Mouse (Mus musculus): Measurements from ENCODE around the gene Rufy1. TPM values are rescaled to one million over a fixed set of nuclear protein-coding genes. Genes with fewer than 3 reads are reported as not detected.

The Rufy1 gene
- polyA plus RNA-seq, 1 experiment from 2014 or later: 29.9 TPM

DNA sequence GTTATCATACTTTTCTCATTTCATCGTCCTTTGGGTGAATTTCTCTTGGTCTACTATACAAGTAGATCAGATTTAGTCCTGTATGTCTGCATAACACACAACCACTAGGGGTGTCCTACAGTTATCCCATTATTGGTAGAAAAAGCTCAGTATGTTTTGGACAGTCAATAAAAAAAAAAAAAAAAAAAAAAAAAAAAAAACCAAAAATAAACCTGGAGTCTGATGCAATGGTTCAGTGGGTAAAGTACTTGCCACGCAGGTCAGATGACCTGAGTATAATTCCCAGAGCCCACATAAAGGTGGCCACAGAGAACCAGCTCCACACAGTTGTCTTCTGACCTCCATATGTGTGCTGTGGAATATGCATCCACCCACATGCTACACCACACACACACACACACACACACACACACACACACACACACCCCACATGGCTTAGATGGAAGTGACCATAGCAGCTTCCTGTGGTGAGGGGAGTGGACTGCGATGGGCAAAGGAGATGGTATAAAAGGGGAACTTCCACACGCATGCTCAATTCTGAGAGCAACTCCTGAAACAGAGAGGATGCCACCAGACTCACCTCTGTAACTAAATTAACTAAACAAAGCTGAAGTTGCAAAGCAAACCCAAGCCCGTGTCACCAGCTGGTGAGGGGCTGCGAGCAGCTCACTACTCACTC, 15.2 kb downstream of the Rufy1 start:
- no peak overlapping the region for H3K9ac ChIP-seq (ENCODE audit: low read depth, low read length)
- ATAC-seq (ENCODE audit: low FRiP score): no peak
- no peak overlapping the region for H3K4me3 ChIP-seq (ENCODE audit: low read depth, low read length)
- peaks cover 4% of the 10 kb centered on the region; the same call in 1 of the 2 replicates for H3K36me3 ChIP-seq (ENCODE audit: control insufficient read depth, insufficient read depth, low read length)
- no peak overlapping the region for H3K4me2 ChIP-seq (replicated peaks; ENCODE audit: low read depth, low read length)
- no peaks in the 10 kb centered on the region for H3K4me1 ChIP-seq (replicated peaks; ENCODE audit: control insufficient read depth, insufficient read depth, low read length)
- DNase-seq (ENCODE audit: low spot score): no peak
- no peaks in the 10 kb centered on the region for H3K9me3 ChIP-seq (ENCODE audit: control insufficient read depth, low read length)
- H3K27ac ChIP-seq (ENCODE audit: low read depth, low read length): no peak overlapping the region
- 91% methylated on average over 6 of the region's 6 CpGs for WGBS
- no peaks in the 10 kb centered on the region for H3K27me3 ChIP-seq (ENCODE audit: control insufficient read depth, insufficient read depth, low read length)

GRCm38 (mm10) chr11:50407235-50407634, 23.7 kb downstream of the Rufy1 start:
- ATAC-seq (ENCODE audit: low FRiP score): no peak
- no peak for DNase-seq (ENCODE audit: low spot score)

GRCm38 (mm10) chr11:50403367-50404014, 27.4 kb downstream of the Rufy1 start:
- H3K9me3 ChIP-seq (ENCODE audit: control insufficient read depth, low read length): no peaks in the 10 kb centered on the region
- DNase-seq (ENCODE audit: low spot score) (no peak), ATAC-seq (ENCODE audit: low FRiP score) (no peak)
- 85% methylated on average over 10 of the region's 10 CpGs for WGBS
- H3K4me2 ChIP-seq (replicated peaks; ENCODE audit: low read depth, low read length): no peak overlapping the region
- no peaks in the 10 kb centered on the region for H3K4me1 ChIP-seq (replicated peaks; ENCODE audit: control insufficient read depth, insufficient read depth, low read length)
- no peak overlapping the region for H3K4me3 ChIP-seq (ENCODE audit: low read depth, low read length)
- no peaks in the 10 kb centered on the region for H3K27me3 ChIP-seq (ENCODE audit: control insufficient read depth, insufficient read depth, low read length)
- no peak overlapping the region for H3K9ac ChIP-seq (ENCODE audit: low read depth, low read length)
- peaks cover 5% of the 10 kb centered on the region; the same call in 1 of the 2 replicates for H3K36me3 ChIP-seq (ENCODE audit: control insufficient read depth, insufficient read depth, low read length)
- no peak overlapping the region for H3K27ac ChIP-seq (ENCODE audit: low read depth, low read length)

More at GRCm38 (mm10) chr11:50407235-50407634, 23.7 kb downstream of the Rufy1 start:
- H3K4me3 ChIP-seq (ENCODE audit: low read depth, low read length): no peak overlapping the region
- no peak overlapping the region for H3K9ac ChIP-seq (ENCODE audit: low read depth, low read length)
- H3K36me3 ChIP-seq (ENCODE audit: control insufficient read depth, insufficient read depth, low read length): peaks cover 3% of the 10 kb centered on the region; the same call in 1 of the 2 replicates
- no peaks in the 10 kb centered on the region for H3K4me1 ChIP-seq (replicated peaks; ENCODE audit: control insufficient read depth, insufficient read depth, low read length)
- no peaks in the 10 kb centered on the region for H3K9me3 ChIP-seq (ENCODE audit: control insufficient read depth, low read length)
- H3K27ac ChIP-seq (ENCODE audit: low read depth, low read length): no peak overlapping the region
- 61% methylated on average over 6 of the region's 6 CpGs for WGBS
- no peaks in the 10 kb centered on the region for H3K27me3 ChIP-seq (ENCODE audit: control insufficient read depth, insufficient read depth, low read length)
- H3K4me2 ChIP-seq (replicated peaks; ENCODE audit: low read depth, low read length): no peak overlapping the region

- H3K9me3 ChIP-seq (ENCODE audit: control insufficient read depth, low read length): no peaks in the 10 kb centered on the region
- H3K4me3 ChIP-seq (ENCODE audit: low read depth, low read length): no peak overlapping the region
- H3K27me3 ChIP-seq (ENCODE audit: control insufficient read depth, insufficient read depth, low read length): no peaks in the 10 kb centered on the region
- DNase-seq (ENCODE audit: low spot score) (no peak), ATAC-seq (ENCODE audit: low FRiP score) (no peak)
- no peaks in the 10 kb centered on the region for H3K4me1 ChIP-seq (replicated peaks; ENCODE audit: control insufficient read depth, insufficient read depth, low read length)
- peaks cover 5% of the 10 kb centered on the region; the same call in 1 of the 2 replicates for H3K36me3 ChIP-seq (ENCODE audit: control insufficient read depth, insufficient read depth, low read length)
- H3K27ac ChIP-seq (ENCODE audit: low read depth, low read length): no peak overlapping the region
- H3K4me2 ChIP-seq (replicated peaks; ENCODE audit: low read depth, low read length): no peak overlapping the region
- H3K9ac ChIP-seq (ENCODE audit: low read depth, low read length): no peak overlapping the region
- 91% methylated on average over 3 of the region's 3 CpGs for WGBS
These were observed 28.4 kb downstream of the Rufy1 start for GRCm38 (mm10) chr11:50402481-50402880.

GRCm38 (mm10) chr11:50398803-50399202, 32.1 kb downstream of the Rufy1 start:
- no peaks in the 10 kb centered on the region for H3K9me3 ChIP-seq (ENCODE audit: control insufficient read depth, low read length)
- no peak overlapping the region for H3K4me2 ChIP-seq (replicated peaks; ENCODE audit: low read depth, low read length)
- 91% methylated on average over 13 of the region's 13 CpGs for whole genome bisulfite sequencing
- no peak for ATAC-seq (ENCODE audit: low FRiP score)
- peaks cover 5% of the 10 kb centered on the region; the same call in 1 of the 2 replicates for H3K36me3 ChIP-seq (ENCODE audit: control insufficient read depth, insufficient read depth, low read length)
- no peaks in the 10 kb centered on the region for H3K27me3 ChIP-seq (ENCODE audit: control insufficient read depth, insufficient read depth, low read length)
- no peaks in the 10 kb centered on the region for H3K4me1 ChIP-seq (replicated peaks; ENCODE audit: control insufficient read depth, insufficient read depth, low read length)
- no peak overlapping the region for H3K9ac ChIP-seq (ENCODE audit: low read depth, low read length)
- no peak overlapping the region for H3K4me3 ChIP-seq (ENCODE audit: low read depth, low read length)
- no peak overlapping the region for H3K27ac ChIP-seq (ENCODE audit: low read depth, low read length)
- DNase-seq (ENCODE audit: low spot score): no peak

- Histone ChIP-seq H3K9me3 (ENCODE audit: control insufficient read depth, low read length) (no peaks in the 10 kb centered on the region), H3K36me3 (ENCODE audit: control insufficient read depth, insufficient read depth, low read length) (peaks cover 2% of the 10 kb centered on the region; the same call in 1 of the 2 replicates), H3K27me3 (ENCODE audit: control insufficient read depth, insufficient read depth, low read length) (no peaks in the 10 kb centered on the region), H3K4me3 (ENCODE audit: low read depth, low read length) (no peak overlapping the region), H3K4me2 (replicated peaks; ENCODE audit: low read depth, low read length) (no peak overlapping the region), H3K9ac (ENCODE audit: low read depth, low read length) (no peak overlapping the region), H3K27ac (ENCODE audit: low read depth, low read length) (no peak overlapping the region), H3K4me1 (replicated peaks; ENCODE audit: control insufficient read depth, insufficient read depth, low read length) (no peaks in the 10 kb centered on the region)
- ATAC-seq (ENCODE audit: low FRiP score) (no peak), DNase-seq (ENCODE audit: low spot score) (no peak)
- WGBS: 87% methylated on average over 9 of the region's 9 CpGs
These were observed 33.6 kb downstream of the Rufy1 start for GRCm38 (mm10) chr11:50397316-50397715.

- Histone ChIP-seq H3K27ac (ENCODE audit: low read depth, low read length) (no peak overlapping the region), H3K4me1 (replicated peaks; ENCODE audit: control insufficient read depth, insufficient read depth, low read length) (no peaks in the 10 kb centered on the region), H3K4me2 (replicated peaks; ENCODE audit: low read depth, low read length) (no peak overlapping the region), H3K4me3 (ENCODE audit: low read depth, low read length) (no peak overlapping the region), H3K9me3 (ENCODE audit: control insufficient read depth, low read length) (no peaks in the 10 kb centered on the region), H3K36me3 (ENCODE audit: control insufficient read depth, insufficient read depth, low read length) (peaks cover 2% of the 10 kb centered on the region; the same call in 1 of the 2 replicates), H3K27me3 (ENCODE audit: control insufficient read depth, insufficient read depth, low read length) (no peaks in the 10 kb centered on the region), H3K9ac (ENCODE audit: low read depth, low read length) (no peak overlapping the region)
- WGBS: 76% methylated on average over 11 of the region's 11 CpGs
- DNase-seq (ENCODE audit: low spot score) (no peak), ATAC-seq (ENCODE audit: low FRiP score) (no peak)
These were observed 34.1 kb downstream of the Rufy1 start for GRCm38 (mm10) chr11:50396766-50397307.

GRCm38 (mm10) chr11:50394731-50395130, 36.2 kb downstream of the Rufy1 start:
- no peak overlapping the region for H3K9ac ChIP-seq (ENCODE audit: low read depth, low read length)
- no peak overlapping the region for H3K27ac ChIP-seq (ENCODE audit: low read depth, low read length)
- no peaks in the 10 kb centered on the region for H3K36me3 ChIP-seq (ENCODE audit: control insufficient read depth, insufficient read depth, low read length)
- no peak overlapping the region for H3K4me2 ChIP-seq (replicated peaks; ENCODE audit: low read depth, low read length)
- H3K4me1 ChIP-seq (replicated peaks; ENCODE audit: control insufficient read depth, insufficient read depth, low read length): no peaks in the 10 kb centered on the region
- ATAC-seq (ENCODE audit: low FRiP score) (no peak), DNase-seq (ENCODE audit: low spot score) (no peak)
- WGBS: 93% methylated on average over 7 of the region's 7 CpGs
- H3K27me3 ChIP-seq (ENCODE audit: control insufficient read depth, insufficient read depth, low read length): no peaks in the 10 kb centered on the region
- H3K4me3 ChIP-seq (ENCODE audit: low read depth, low read length): no peak overlapping the region
- no peaks in the 10 kb centered on the region for H3K9me3 ChIP-seq (ENCODE audit: control insufficient read depth, low read length)

Data from hindbrain, embryonic 11.5 days (tissue).